Mouse (Mus musculus) monocyte, adult 2 months (primary cell): ENCODE data around the gene Wdr6.
A peak's percentile ranks its signal among the peaks of the same experiment; 100 is the strongest.

Experiments
- DNase-seq, 2 experiments: peaks; one replicate each; pipeline ENCODE4 v3.0.0; 2022; ENCODE audit warnings: low spot score in 2 of 2, low read depth in 1 of 2

The Wdr6 gene

GRCm38 (mm10) chr9:108573774-108574690 is 4.5 kb downstream of the Wdr6 start:
- no peak for DNase-seq

GRCm38 (mm10) chr9:108572321-108572720 is 6.2 kb downstream of the Wdr6 start:
- DNase-seq = no peak

- no peak for DNase-seq
These were observed 7.1 kb downstream of the Wdr6 start for GRCm38 (mm10) chr9:108571401-108571973.

- DNase-seq = peak; percentile 37 to 65
These were observed 8.2 kb downstream of the Wdr6 start for GRCm38 (mm10) chr9:108570207-108570896.

GRCm38 (mm10) chr9:108569381-108570206 is 8.9 kb downstream of the Wdr6 start, which contains the start of gene Dalrd3:
Gene Dalrd3, plus strand, starts transcription at chr9:108569886.
- DNase-seq = peak; percentile 58 to 78

GRCm38 (mm10) chr9:108568511-108568921 is 10.0 kb downstream of the Wdr6 start:
- DNase-seq = no peak

- peak; percentile 27 to 57 for DNase-seq
These were observed 10.6 kb downstream of the Wdr6 start for GRCm38 (mm10) chr9:108567931-108568419.

- DNase-seq = peak; percentile 90 to 93
These were observed 11.4 kb downstream of the Wdr6 start, which contains the start of gene Ndufaf3 for GRCm38 (mm10) chr9:108566815-108567776. Gene Ndufaf3, minus strand, starts transcription at chr9:108567434.

GRCm38 (mm10) chr9:108565881-108566814 is 12.4 kb downstream of the Wdr6 start:
- no peak for DNase-seq

- DNase-seq = no peak
These were observed 14.4 kb downstream of the Wdr6 start for GRCm38 (mm10) chr9:108564131-108564530.

- DNase-seq = no peak
These were observed 14.9 kb downstream of the Wdr6 start for GRCm38 (mm10) chr9:108563671-108564070.

GRCm38 (mm10) chr9:108560227-108560841 is 18.2 kb downstream of the Wdr6 start, which contains the start of gene Impdh2:
Gene Impdh2, plus strand, starts transcription at chr9:108560286.
- peak; percentile 80 to 91 for DNase-seq

GRCm38 (mm10) chr9:108559169-108559568 is 19.4 kb downstream of the Wdr6 start:
- no peak for DNase-seq

GRCm38 (mm10) chr9:108546875-108547274 is 31.7 kb downstream of the Wdr6 start:
- no peak for DNase-seq

GRCm38 (mm10) chr9:108545986-108546385 is 32.6 kb downstream of the Wdr6 start:
- DNase-seq = no peak

- DNase-seq = no peak
These were observed 37.7 kb downstream of the Wdr6 start for GRCm38 (mm10) chr9:108540846-108541245.

GRCm38 (mm10) chr9:108531496-108531895 is 47.0 kb downstream of the Wdr6 start:
- DNase-seq = no peak

- DNase-seq = no peak
These were observed 47.6 kb downstream of the Wdr6 start for GRCm38 (mm10) chr9:108530954-108531353.
